Mouse (Mus musculus): ENCODE data around the gene Gm10097. TPM values are rescaled to one million over a fixed set of nuclear protein-coding genes. Genes with fewer than 3 reads are reported as not detected.

The Gm10097 gene
- total and polyA plus RNA-seq, 2 experiments, result not detected

- Histone ChIP-seq H3K4me3 (ENCODE audit: insufficient read depth, low read depth, low read length) (no peak overlapping the region), H3K4me1 (ENCODE audit: control insufficient read depth, insufficient read depth, low read length) (no peaks in the 10 kb centered on the region), H3K27ac (replicated peaks; ENCODE audit: insufficient read depth, low read depth, low read length) (no peak overlapping the region), H3K79me2 (ENCODE audit: control insufficient read depth, insufficient read depth, low read length) (no peaks in the 10 kb centered on the region), H3K27me3 (ENCODE audit: control insufficient read depth, insufficient read depth, low read length) (no peaks in the 10 kb centered on the region), H3K36me3 (ENCODE audit: control insufficient read depth, insufficient read depth, low read length) (peaks cover 30% of the 10 kb centered on the region), H3K9ac (ENCODE audit: low read depth, low read length) (no peak overlapping the region)
- TF ChIP-seq POLR2A (IDR thresholded peaks at IDR 0.05; ENCODE audit: extremely low read depth, insufficient read depth, low read length) (no peak), CTCF (IDR thresholded peaks at IDR 0.05; ENCODE audit: low read depth, low read length) (no peak)
- WGBS, result 96% methylated on average over 6 of the region's 6 CpGs
- no peak for DNase-seq (ENCODE audit: extremely low read depth, low read depth, low spot score)
Measured at GRCm38 (mm10) chr10:5086329-5086728, 17.3 kb downstream of the Gm10097 start.

GRCm38 (mm10) chr10:5087336-5087735 lies 18.3 kb downstream of the Gm10097 start:
- Histone ChIP-seq H3K27me3 (ENCODE audit: control insufficient read depth, insufficient read depth, low read length) (no peaks in the 10 kb centered on the region), H3K4me1 (ENCODE audit: control insufficient read depth, insufficient read depth, low read length) (no peaks in the 10 kb centered on the region), H3K9ac (ENCODE audit: low read depth, low read length) (no peak overlapping the region), H3K27ac (replicated peaks; ENCODE audit: insufficient read depth, low read depth, low read length) (no peak overlapping the region), H3K36me3 (ENCODE audit: control insufficient read depth, insufficient read depth, low read length) (peaks cover 30% of the 10 kb centered on the region), H3K4me3 (ENCODE audit: insufficient read depth, low read depth, low read length) (no peak overlapping the region), H3K79me2 (ENCODE audit: control insufficient read depth, insufficient read depth, low read length) (no peaks in the 10 kb centered on the region)
- DNase-seq (ENCODE audit: extremely low read depth, low read depth, low spot score), result no peak
- TF ChIP-seq CTCF (IDR thresholded peaks at IDR 0.05; ENCODE audit: low read depth, low read length) (no peak), POLR2A (IDR thresholded peaks at IDR 0.05; ENCODE audit: extremely low read depth, insufficient read depth, low read length) (no peak)
- WGBS, result 95% methylated on average over 7 of the region's 7 CpGs

- H3K4me3 ChIP-seq (ENCODE audit: insufficient read depth, low read depth, low read length), result no peak overlapping the region
- H3K79me2 ChIP-seq (ENCODE audit: control insufficient read depth, insufficient read depth, low read length), result no peaks in the 10 kb centered on the region
- H3K4me1 ChIP-seq (ENCODE audit: control insufficient read depth, insufficient read depth, low read length), result no peaks in the 10 kb centered on the region
- H3K27ac ChIP-seq (replicated peaks; ENCODE audit: insufficient read depth, low read depth, low read length), result no peak overlapping the region
- H3K9ac ChIP-seq (ENCODE audit: low read depth, low read length), result no peak overlapping the region
- no peak for DNase-seq (ENCODE audit: extremely low read depth, low read depth, low spot score)
- peaks cover 24% of the 10 kb centered on the region for H3K36me3 ChIP-seq (ENCODE audit: control insufficient read depth, insufficient read depth, low read length)
- 96% methylated on average over 4 of the region's 4 CpGs for WGBS
- TF ChIP-seq CTCF (IDR thresholded peaks at IDR 0.05; ENCODE audit: low read depth, low read length) (no peak), POLR2A (IDR thresholded peaks at IDR 0.05; ENCODE audit: extremely low read depth, insufficient read depth, low read length) (no peak)
- no peaks in the 10 kb centered on the region for H3K27me3 ChIP-seq (ENCODE audit: control insufficient read depth, insufficient read depth, low read length)
Measured at GRCm38 (mm10) chr10:5089133-5089532, 20.1 kb downstream of the Gm10097 start.

- Histone ChIP-seq H3K27me3 (ENCODE audit: control insufficient read depth, insufficient read depth, low read length) (no peaks in the 10 kb centered on the region), H3K79me2 (ENCODE audit: control insufficient read depth, insufficient read depth, low read length) (no peaks in the 10 kb centered on the region), H3K9ac (ENCODE audit: low read depth, low read length) (no peak overlapping the region), H3K27ac (replicated peaks; ENCODE audit: insufficient read depth, low read depth, low read length) (no peak overlapping the region), H3K4me1 (ENCODE audit: control insufficient read depth, insufficient read depth, low read length) (no peaks in the 10 kb centered on the region), H3K4me3 (ENCODE audit: insufficient read depth, low read depth, low read length) (no peak overlapping the region), H3K36me3 (ENCODE audit: control insufficient read depth, insufficient read depth, low read length) (peaks cover 32% of the 10 kb centered on the region)
- 94% methylated on average over 10 of the region's 10 CpGs for WGBS
- DNase-seq (ENCODE audit: extremely low read depth, low read depth, low spot score), result no peak
- TF ChIP-seq CTCF (IDR thresholded peaks at IDR 0.05; ENCODE audit: low read depth, low read length) (no peak), POLR2A (IDR thresholded peaks at IDR 0.05; ENCODE audit: extremely low read depth, insufficient read depth, low read length) (no peak)
Measured at GRCm38 (mm10) chr10:5096996-5097753, 28.2 kb downstream of the Gm10097 start.

GRCm38 (mm10) chr10:5097754-5098137 lies 28.8 kb downstream of the Gm10097 start:
- no peak for DNase-seq (ENCODE audit: extremely low read depth, low read depth, low spot score)
- H3K9ac ChIP-seq (ENCODE audit: low read depth, low read length), result no peak overlapping the region
- no peak overlapping the region for H3K27ac ChIP-seq (replicated peaks; ENCODE audit: insufficient read depth, low read depth, low read length)
- WGBS, result 81% methylated on average over 2 of the region's 2 CpGs
- no peak for TF ChIP-seq CTCF (IDR thresholded peaks at IDR 0.05; ENCODE audit: low read depth, low read length)
- TF ChIP-seq POLR2A (IDR thresholded peaks at IDR 0.05; ENCODE audit: extremely low read depth, insufficient read depth, low read length), result no peak
- H3K27me3 ChIP-seq (ENCODE audit: control insufficient read depth, insufficient read depth, low read length), result no peaks in the 10 kb centered on the region
- no peak overlapping the region for H3K4me3 ChIP-seq (ENCODE audit: insufficient read depth, low read depth, low read length)
- H3K36me3 ChIP-seq (ENCODE audit: control insufficient read depth, insufficient read depth, low read length), result peaks cover 33% of the 10 kb centered on the region
- no peaks in the 10 kb centered on the region for H3K4me1 ChIP-seq (ENCODE audit: control insufficient read depth, insufficient read depth, low read length)
- no peaks in the 10 kb centered on the region for H3K79me2 ChIP-seq (ENCODE audit: control insufficient read depth, insufficient read depth, low read length)

- WGBS, result 88% methylated on average over 5 of the region's 5 CpGs
- Histone ChIP-seq H3K36me3 (ENCODE audit: control insufficient read depth, insufficient read depth, low read length) (peaks cover 63% of the 10 kb centered on the region), H3K9ac (ENCODE audit: low read depth, low read length) (no peak overlapping the region), H3K4me1 (ENCODE audit: control insufficient read depth, insufficient read depth, low read length) (no peaks in the 10 kb centered on the region), H3K27ac (replicated peaks; ENCODE audit: insufficient read depth, low read depth, low read length) (no peak overlapping the region), H3K27me3 (ENCODE audit: control insufficient read depth, insufficient read depth, low read length) (no peaks in the 10 kb centered on the region), H3K4me3 (ENCODE audit: insufficient read depth, low read depth, low read length) (no peak overlapping the region), H3K79me2 (ENCODE audit: control insufficient read depth, insufficient read depth, low read length) (no peaks in the 10 kb centered on the region)
- no peak for TF ChIP-seq POLR2A (IDR thresholded peaks at IDR 0.05; ENCODE audit: extremely low read depth, insufficient read depth, low read length)
- TF ChIP-seq CTCF (IDR thresholded peaks at IDR 0.05; ENCODE audit: low read depth, low read length), result no peak
- DNase-seq (ENCODE audit: extremely low read depth, low read depth, low spot score), result no peak
Measured at GRCm38 (mm10) chr10:5110773-5111172, 41.8 kb downstream of the Gm10097 start.

Data from liver, adult 2 months (tissue).